27 mouse cellular contexts compared by ENCODE assay signal in the genomic region with DNA sequence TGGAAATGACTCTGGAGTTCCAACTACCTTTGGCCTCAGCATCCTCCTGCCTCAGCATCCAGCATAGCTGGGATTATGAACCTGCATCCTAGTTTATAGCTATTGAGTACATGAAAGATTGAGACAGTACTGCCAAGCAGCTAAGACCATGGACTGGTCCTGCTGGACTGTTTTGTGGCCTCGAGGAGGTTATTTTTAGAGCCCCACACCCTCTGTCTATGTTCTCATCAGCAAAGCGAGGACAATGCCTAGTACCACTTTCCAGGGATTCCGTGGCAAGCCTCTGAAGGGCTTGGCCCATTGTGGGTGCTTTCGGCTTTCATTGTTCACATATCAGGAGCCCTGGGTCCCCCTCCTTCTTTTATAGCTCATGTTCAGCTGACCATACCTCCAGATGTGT. TPM values are rescaled to one million over a fixed set of nuclear protein-coding genes. Genes with fewer than 3 reads are reported as not detected.
"Had no signal": no experiment of that assay in that cellular context is flagged by ENCODE, and none has a peak within 500 bp of the region (broad histone marks: within the 10 kb centered on the region; RNA-seq: fewer than 3 reads in every experiment).

No protein-coding gene starts in this region.

- H3K36me3 ChIP-seq: limb, embryonic 10.5 days; limb, embryonic 13.5 days had no signal

- H3K27ac ChIP-seq: layer of hippocampus, adult 2 months; limb, embryonic 13.5 days; liver, embryonic 12.5 days; liver, embryonic 15.5 days; lung, embryonic 15.5 days had no signal

- H3K4me3 ChIP-seq: layer of hippocampus, adult 2 months; limb, embryonic 10.5 days; limb, embryonic 13.5 days; liver, embryonic 12.5 days; liver, embryonic 15.5 days; lung, embryonic 15.5 days had no signal

- DNase-seq: layer of hippocampus, adult 9-11 months; liver; lung, adult 18-20 months; lung, postnatal 10 days; lung, postnatal 36 days; midbrain, embryonic 14.5 days; thymus, adult 18-20 months; thymus, postnatal 36 days had no signal

- H3K4me2 ChIP-seq: limb, embryonic 13.5 days; liver, embryonic 12.5 days; liver, embryonic 15.5 days; lung, embryonic 15.5 days; midbrain, embryonic 11.5 days had no signal

- ATAC-seq: liver, embryonic 12.5 days had no signal

- H3K9me3 ChIP-seq: limb, embryonic 10.5 days; limb, embryonic 13.5 days; liver, embryonic 12.5 days; liver, embryonic 15.5 days; lung, embryonic 15.5 days had no signal

- H3K9ac ChIP-seq: limb, embryonic 13.5 days; liver, embryonic 12.5 days; liver, embryonic 15.5 days; lung, embryonic 15.5 days had no signal

RNA-seq across cellular contexts. Expression of a gene that starts 31.2 kb away (rescaled TPM):
- total RNA-seq: megakaryocyte-erythroid progenitor cell, adult 5-6 weeks had no signal
- polyA plus RNA-seq: limb, embryonic 10.5 days; limb, embryonic 13.5 days; liver, embryonic 12.5 days; liver, embryonic 15.5 days had no signal

RNA-seq across cellular contexts. Expression of a gene that starts 51.8 kb away (rescaled TPM):
- total RNA-seq: layer of hippocampus, postnatal 25 days; left cerebral cortex, adult 18-20 months; megakaryocyte-erythroid progenitor cell, adult 5-6 weeks had no signal
- polyA plus RNA-seq: large intestine, adult 2 months; limb, embryonic 10.5 days; limb, embryonic 13.5 days; liver, embryonic 12.5 days; liver, embryonic 15.5 days; lung, embryonic 15.5 days; midbrain, embryonic 11.5 days; midbrain, embryonic 14.5 days; midbrain, postnatal 0 days; neural tube, embryonic 11.5 days; neural tube, embryonic 14.5 days; small intestine, adult 2 months; spleen, adult 2 months; stomach, embryonic 16.5 days; testis, adult 2 months; urinary bladder, adult 2 months had no signal
